Mouse (Mus musculus) brain, embryonic 14.5 days (tissue): ENCODE measurements around the gene Atp5g3. TPM values are rescaled to one million over a fixed set of nuclear protein-coding genes. Genes with fewer than 3 reads are reported as not detected.

ENCODE experiments used
- DNase-seq: peaks from one replicate; pipeline ENCODE4 v3.0.0-alpha.2; 2011; ENCODE audit warnings: low read depth
- CTCF ChIP-seq: fragments of 200-500 bp; IDR thresholded peaks from 2 replicates; pipeline ENCODE4 v1.5.1; 2012; ENCODE audit warnings: inconsistent platforms, mild to moderate bottlenecking, moderate library complexity, borderline replicate concordance; ENCODE audit not compliant: insufficient read depth, insufficient read length; ENCODE audit errors: extremely low read depth
- POLR2A ChIP-seq: fragments of 200-500 bp; IDR thresholded peaks from 2 replicates; pipeline ENCODE4 v1.6.1; 2012; ENCODE audit warnings: mild to moderate bottlenecking, inconsistent platforms, borderline replicate concordance; ENCODE audit not compliant: poor library complexity, insufficient read depth, insufficient read length, severe bottlenecking; ENCODE audit errors: extremely low read depth
- polyA plus RNA-seq: library from polyadenylated mRNA; depleted of rRNA; stranded (reverse); fragments of >200 nt; gene quantifications from 2 replicates; pipeline ENCODE4 v1.2.3, GENCODE M21; 2012; rRNA removed

Gene Atp5g3
- polyA plus RNA-seq, 1 experiment, result 685 TPM

- no peak for TF ChIP-seq POLR2A
- no peak for DNase-seq
These were observed 25.1 kb downstream of the Atp5g3 start for GRCm38 (mm10) chr2:73885997-73886396.

GRCm38 (mm10) chr2:73877891-73878290, 33.2 kb downstream of the Atp5g3 start:
- no peak for DNase-seq

GRCm38 (mm10) chr2:73867764-73868487, 43.2 kb downstream of the Atp5g3 start:
- DNase-seq, result peak; percentile 2
- TF ChIP-seq POLR2A (no peak), CTCF (peak; percentile 33; the same call in 1 of the 2 replicates)

More at GRCm38 (mm10) chr2:73877891-73878290, 33.2 kb downstream of the Atp5g3 start:
- no peak for TF ChIP-seq POLR2A
- no peak for TF ChIP-seq CTCF

GRCm38 (mm10) chr2:73860046-73860624, 51.0 kb downstream of the Atp5g3 start:
- TF ChIP-seq CTCF (no peak), POLR2A (no peak)

More at GRCm38 (mm10) chr2:73860046-73860624, 51.0 kb downstream of the Atp5g3 start:
- no peak for DNase-seq

Other genes with a start within 250 kb of the Atp5g3 start
- 194 and 219 TPM in 2 replicates for gene Chn1, start 136.0 kb downstream of the Atp5g3 start, polyA plus RNA-seq
- gene Atf2, start 18.7 kb downstream of the Atp5g3 start, polyA plus RNA-seq, result 31.7 and 59.8 TPM in 2 replicates